Mouse (Mus musculus) activated CD4-positive, CD25-positive, alpha-beta regulatory T cell, adult 4 months (primary cell): ENCODE data around the gene Chmp2b. TPM values are rescaled to one million over a fixed set of nuclear protein-coding genes. Genes with fewer than 3 reads are reported as not detected.
A peak's percentile ranks its signal among the peaks of the same experiment; 100 is the strongest.

Experiments used
- ATAC-seq: one replicate; pipeline ENCODE4 v1.8.0; 2017
- polyA plus RNA-seq, 2 experiments: library from polyadenylated mRNA; unstranded; fragments of 100-300 nt; shearing (Covaris generic); gene quantifications; one replicate each; pipeline ENCODE4 v1.2.1; 2017

The Chmp2b gene
- 10 to 100 TPM; 22.0 to 27.7 TPM for polyA plus RNA-seq

DNA sequence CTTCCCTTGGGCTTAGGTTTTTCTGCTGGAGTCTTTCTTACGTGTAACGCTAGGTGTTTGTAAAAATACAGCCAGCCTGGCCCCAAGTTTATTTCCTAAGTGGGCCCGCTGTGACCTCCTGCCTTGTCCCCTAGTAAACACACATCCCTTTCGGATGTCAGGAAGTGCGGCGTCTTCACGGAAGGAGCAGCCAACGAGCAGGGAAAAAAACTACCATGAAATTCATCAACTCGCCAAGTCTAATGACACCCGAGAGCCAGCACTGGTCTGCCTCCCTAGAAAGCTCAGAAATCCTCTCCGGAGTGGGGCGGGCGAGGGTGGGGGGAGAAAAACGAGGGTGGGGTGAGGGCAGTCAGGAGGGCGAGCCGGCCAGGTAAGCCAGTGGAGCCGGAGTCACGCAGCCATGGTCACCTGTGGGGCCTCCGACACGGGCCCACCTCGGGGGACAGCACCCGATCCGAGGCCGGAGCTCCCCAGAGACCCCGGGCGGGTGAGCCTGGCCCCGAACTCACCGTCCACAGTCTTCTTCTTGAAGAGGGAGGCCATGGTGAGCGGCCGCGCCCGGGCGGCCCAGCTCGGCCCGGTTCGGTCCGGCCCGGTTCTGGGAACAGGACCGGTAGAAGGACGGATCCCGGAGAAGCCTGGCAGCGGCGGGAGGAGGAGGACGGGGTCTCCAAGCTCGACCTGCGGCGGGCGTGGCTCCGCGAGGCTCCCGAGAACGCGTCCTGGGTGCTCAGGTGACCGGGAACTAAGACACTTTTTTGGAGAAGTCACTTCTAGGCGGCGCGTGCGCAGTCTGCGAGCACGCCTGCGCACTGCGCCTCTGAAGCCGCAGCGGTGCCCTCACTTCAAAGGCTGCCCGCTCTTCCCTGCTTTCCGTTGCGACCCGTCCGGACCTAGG is at the start of gene Chmp2b:
TSS of gene Chmp2b (minus strand) at position 764 of the 901 bp plus-strand sequence.
- peak; percentile 93 for ATAC-seq

DNA sequence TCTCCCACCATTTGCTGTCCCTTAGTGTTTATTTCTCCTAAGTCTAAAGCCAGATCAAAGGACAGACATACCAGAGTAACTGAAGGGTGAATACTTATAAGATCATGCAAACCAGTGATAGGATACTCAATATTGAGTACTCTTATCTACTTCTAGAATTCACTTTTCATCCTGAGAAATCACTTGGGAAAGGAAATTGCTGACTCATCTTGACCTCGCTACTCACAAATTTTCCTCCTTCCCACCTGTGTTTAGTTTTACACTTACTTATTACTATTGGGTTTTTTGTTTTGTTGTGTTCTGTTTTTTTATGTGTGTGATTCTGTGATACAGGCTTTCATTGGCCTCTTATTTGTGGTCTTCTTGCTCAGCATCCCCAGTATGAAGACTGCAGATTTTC is 49.2 kb upstream of the Chmp2b start:
- ATAC-seq, result no peak

DNA sequence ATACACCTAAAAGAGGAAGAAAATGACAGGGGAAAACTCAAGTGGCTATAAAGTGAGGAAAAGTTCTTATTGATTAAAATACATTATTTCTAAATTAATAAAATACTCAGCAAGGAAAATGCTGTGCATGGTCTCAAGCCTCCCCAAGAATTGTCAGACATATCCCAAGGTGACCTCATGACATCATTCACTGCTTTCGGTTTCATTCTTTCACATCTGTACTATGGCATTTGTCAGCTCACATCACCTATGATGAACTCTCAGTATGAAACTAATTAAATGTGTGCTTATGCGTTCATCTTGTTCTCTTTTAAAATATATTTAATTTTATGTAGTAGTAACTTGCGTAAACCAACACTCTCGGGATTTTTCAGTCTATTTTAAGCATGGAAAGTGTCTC is 38.3 kb upstream of the Chmp2b start:
- no peak for ATAC-seq

DNA sequence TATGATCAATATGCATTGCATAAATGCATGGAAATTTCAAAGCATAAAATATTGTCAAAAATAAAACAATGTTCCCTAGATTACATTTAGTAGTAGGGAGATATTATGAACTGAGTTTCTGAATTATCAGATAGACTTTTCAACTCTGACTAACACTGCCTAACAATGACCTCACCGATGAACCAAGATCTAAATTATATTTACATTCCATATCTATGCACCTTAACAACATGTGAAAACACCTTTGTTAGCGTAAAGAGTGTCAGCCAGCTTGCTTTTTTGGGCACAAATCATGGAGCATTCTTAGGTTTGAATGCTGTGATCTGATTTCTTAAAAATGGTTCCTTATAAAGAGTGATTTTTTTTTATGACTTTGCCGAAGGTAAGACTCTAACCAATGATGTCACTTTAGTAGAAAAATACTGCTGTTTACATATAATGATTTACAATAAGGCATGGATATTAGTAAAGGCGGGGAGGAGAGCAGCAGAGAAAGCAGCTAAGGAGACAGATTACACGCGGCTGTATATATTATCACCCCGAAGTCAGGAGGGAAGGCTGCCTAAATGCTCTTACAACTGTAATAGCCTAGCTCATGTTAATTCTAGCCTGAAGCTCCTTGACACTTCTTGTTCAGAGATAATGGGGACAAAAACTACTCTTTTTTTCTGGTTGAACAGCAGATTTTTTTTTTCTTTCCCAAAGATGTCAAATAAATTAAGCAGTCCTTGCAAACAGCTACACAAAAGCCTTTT is 23.8 kb upstream of the Chmp2b start:
- no peak for ATAC-seq

DNA sequence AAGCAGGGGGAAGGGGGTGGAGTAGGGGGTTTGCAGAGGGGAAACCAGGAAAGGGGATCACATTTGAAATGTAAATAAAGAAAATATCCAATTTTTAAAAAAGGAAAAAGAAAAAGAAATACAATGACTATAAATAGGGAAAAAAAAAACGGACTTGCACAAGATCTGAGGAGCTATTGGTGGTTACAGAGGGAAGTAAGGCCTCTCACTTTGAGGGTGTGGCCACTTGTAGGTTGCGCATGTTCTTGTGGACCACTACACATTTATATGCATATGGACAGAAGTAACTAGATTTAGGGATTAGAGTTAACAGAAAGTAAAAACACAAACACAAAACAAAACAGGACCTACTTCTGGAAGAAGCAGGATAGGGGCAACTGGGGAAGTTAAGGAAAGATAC is 23.2 kb upstream of the Chmp2b start:
- ATAC-seq, result no peak

DNA sequence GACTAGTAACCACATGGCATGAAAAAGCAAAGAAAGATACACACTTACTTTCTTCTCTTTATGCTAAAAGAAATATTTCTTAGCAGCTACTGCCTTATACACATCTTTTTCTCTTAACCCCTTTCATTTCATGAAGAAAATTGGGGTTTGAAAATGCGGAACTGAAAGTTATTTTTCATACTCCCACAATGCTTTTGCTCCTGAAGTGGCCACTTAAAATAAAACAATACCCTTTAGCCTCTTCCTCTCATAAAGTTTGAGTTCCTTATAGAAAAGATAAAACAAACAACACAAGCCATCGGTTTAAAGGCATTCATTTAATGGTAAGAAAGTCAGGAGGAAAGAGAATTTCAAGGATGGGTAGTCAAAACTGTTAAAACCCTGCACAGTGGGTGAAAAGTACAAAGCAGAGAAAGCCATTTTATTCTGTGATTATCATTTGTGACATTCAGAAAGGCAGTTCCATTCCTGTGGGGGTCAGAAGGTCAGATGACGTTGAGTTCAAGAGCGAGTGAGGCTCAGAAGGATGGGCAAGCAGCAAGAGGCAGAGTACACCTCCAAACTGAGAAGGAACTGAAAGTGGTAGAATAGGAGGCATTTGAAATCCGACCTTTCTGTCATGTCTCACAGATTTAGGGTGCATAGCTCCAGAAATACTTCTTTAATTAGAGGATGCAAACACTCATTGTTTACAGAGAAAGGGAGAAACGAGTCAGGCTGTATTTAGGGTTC is 14.9 kb upstream of the Chmp2b start:
- no peak for ATAC-seq

DNA sequence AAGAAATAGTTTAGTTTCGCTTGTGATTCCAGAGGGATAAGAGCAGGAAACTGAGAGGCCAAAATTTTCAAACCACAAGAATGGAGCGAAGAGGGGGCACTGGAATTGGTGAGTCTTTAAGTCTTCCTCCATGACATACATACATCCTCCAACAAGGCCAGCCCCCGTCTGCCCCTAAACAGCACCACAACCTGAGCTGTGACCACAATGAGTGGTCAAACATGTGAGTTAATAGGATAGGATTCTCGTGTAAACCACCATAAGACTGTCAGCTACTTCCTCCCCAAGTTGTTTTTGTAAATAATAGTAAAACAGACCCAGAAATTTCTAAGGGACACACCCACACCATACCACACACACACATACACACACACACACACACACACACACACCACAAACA is 6.3 kb upstream of the Chmp2b start:
- ATAC-seq, result no peak

DNA sequence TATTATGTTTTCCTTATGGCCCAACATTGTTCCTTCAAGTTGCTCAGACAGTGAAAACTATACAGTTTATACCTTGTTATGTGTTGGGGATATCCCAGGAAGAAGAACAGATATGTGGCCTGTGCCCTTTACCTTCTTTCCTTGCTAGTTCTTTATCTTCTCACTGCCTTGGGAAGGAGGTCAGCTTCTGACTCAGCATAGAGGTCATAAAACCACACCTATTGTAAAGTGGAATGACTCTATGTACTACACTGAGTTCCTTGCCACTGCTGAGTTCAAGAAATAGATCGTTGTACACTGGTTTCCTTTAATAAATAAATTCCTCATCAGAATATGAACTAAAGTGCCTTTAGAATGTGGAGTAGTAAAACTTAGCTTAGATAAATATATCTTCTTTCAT is 2.4 kb upstream of the Chmp2b start:
- no peak for ATAC-seq

DNA sequence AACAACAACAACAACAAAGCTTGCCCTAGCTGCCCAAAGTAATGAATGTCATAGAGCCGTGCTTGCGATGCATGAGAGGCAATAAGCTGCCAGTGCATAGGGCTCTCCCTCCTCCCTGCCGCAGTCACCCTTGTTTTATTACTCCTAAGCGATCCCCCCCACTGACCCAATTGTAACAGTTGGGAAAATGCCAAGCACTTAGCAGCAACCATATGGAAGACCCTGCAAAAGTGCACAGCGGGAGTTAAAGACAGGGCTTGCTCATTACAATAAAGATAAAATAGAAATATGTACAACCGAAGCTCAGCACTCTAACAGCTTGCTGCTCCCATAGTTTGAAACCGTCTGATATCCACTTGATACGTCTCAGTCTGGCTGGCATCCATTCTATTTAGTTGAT is 1.8 kb upstream of the Chmp2b start:
- ATAC-seq, result no peak

DNA sequence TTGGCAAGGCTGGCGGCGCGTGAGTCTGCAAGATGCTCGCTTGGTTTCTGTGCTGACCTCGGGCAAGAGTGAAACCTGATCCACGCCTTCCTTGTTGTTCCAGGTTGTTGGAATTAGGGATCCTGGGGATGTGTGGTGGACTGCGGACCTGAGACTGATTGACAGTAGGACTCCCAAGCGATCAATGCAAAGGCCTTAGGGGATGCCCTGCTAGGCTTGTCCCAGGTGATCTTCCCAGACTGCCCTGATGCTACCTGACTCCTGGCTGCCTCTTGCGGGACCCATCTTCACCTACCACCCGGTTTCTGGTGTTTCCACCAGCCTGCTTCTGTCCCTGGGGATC is 309 bp upstream of the Chmp2b start:
- ATAC-seq, result peak; percentile 0

DNA sequence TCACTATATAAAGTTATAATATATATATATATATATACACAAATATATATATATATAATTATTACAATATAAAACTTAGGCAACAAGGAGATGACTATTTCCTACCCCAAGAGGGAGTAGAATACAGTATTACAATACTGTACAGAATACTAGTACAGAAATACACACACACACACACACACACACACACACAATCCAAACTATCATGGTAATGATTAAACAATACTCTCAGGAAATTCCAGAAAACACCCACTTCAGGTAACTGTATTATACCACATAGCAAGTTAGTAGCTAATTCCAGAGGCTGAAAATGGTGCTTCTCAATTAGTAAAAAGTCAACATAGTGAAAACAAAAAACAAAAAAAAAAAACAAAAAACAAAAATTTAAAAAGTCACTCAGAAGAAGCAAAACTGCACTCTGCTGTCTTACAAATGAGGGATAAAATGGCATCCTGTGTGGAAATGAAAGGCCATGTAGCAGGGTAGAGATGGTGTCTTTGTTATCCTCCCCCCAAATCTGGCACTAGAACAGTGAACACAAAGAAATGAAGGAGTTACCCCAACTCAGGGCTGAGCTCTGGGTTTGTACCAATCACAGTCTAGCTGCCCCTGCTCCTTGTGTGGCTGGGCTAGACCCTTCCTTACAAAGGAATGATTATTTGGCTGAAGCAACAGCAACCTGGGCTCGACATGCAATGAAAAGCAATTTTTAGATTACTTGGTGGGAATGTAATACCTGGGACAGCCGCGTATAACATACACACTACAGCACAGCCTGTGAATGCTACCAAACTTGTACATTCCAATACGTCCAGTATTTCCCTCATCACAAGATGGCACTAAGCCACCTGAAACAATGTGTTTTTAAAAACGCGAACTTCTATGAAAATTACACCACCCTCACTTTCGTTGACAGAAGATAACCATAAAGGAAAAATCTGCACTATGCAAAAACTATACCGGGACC is 1.2 kb downstream of the Chmp2b start:
- no peak for ATAC-seq

DNA sequence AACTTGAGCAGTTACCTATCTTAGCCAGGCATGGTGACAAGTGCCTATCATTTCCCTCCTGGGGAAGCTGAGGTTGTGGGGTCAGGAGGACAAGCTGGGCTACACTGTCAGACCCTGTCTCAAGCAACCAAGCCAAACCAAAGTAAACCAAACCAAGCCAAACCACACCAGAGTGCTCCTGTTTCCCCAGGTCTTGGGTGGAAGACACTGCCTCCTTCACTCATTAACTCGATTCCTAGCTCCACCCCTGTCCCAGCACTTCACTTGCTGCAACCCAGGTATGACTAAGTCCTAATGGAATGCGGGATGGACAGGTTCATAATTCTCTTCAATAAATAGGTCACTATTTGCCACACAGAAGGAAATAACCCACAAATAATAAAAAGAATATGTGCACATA is 2.9 kb downstream of the Chmp2b start:
- ATAC-seq, result no peak

DNA sequence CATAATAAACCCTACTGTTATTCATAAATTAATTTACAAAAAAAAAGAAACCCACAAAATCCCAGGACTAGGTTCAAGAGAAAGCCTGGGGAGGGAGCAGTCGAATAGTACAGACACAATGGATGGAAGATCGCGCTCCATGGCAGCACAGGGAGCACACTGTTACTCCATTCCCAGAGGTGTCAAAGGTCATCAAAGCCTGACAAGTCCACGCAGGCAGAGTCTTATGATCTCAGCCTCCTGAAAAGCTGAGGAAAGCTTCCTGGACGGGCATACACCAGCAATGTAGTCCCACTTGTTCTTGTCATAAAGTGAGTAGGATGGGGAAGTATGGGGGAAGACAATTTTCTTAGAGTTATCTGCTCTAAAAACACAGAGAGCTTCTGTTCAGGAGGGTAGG is 5.2 kb downstream of the Chmp2b start:
- ATAC-seq, result no peak

DNA sequence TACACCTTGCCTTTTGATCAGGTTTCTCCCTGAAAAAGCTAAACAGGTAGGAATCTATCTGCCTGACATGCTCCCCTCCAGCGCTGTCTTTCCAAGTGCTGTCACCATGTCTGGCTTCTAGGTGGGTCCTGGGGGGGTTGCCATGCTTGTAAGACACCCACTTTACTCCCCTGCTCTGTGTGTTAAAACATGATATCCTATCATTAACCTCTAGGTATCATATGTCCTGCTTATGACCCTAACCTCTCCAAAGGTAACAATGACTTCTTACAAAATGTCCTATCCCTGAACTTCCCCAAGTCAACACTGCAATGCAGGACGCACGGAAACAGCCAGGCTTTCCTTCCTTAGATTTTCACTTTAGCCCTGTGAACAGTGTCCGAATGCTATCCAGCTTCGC is 8.3 kb downstream of the Chmp2b start:
- no peak for ATAC-seq

DNA sequence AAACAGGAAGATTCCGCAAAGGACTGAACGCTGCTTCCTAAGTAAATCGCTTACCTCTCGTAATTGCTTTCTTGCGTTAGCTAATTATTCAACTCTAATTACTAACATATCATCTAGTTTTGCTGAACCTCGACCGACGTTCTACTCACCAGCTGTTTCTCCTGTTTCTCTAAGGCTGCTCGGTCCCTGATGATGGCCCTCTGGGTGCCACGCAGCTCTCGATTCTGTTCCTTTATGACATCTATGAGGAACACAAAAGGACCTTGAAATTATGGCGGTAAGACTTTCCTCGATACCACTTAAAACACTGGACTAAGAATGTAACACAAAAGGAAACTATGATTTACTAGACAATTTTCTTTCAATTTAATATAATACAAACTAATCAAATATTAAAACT is 11.7 kb downstream of the Chmp2b start:
- ATAC-seq, result no peak

DNA sequence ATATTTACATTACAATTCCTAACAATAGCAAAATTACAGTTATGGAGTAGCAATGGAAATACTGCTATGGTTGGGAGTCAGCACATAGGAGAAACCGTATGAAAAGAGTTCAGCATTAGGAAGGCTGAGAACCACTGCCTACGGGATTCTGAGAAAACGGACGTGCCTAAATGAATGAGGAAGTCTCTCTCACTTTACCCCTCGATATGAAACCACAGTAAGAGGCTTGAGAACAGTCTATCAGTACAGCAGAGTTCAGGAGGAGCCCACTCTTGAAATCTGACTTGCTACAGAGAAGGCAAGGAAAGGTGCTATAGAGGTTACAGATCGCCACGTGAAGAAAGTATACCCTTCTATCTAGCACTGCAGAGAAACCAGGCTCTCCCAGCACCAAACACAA is 13.6 kb downstream of the Chmp2b start:
- ATAC-seq, result no peak

DNA sequence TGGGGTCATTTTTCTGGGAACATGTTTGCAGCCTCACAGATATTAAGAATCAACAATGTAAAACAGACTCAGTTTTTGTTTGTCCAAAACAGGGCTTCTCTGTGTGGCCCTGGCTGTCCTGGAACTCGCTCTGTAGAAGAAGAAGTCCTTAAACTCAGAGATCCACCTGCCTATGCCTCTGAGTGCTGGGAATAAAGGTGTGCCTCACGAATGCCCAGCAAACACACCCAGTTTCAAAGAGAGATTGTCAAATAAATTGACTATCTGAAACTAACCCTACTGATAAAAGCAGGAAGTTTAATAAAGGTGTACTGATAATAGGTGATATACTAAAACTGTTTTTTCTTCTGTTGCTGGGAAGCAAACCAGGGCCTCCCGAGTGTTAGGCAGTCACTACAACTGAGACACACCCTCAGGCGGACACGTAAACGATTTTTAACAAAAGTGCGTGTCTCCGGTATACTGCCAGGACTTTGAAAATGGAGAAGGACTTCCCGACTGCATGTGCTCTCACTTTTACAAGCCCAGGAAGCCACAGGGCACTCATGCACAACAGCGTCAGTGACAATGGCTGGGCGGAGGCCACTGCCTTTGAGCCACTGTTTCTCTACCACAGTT is 18.7 kb downstream of the Chmp2b start:
- no peak for ATAC-seq

DNA sequence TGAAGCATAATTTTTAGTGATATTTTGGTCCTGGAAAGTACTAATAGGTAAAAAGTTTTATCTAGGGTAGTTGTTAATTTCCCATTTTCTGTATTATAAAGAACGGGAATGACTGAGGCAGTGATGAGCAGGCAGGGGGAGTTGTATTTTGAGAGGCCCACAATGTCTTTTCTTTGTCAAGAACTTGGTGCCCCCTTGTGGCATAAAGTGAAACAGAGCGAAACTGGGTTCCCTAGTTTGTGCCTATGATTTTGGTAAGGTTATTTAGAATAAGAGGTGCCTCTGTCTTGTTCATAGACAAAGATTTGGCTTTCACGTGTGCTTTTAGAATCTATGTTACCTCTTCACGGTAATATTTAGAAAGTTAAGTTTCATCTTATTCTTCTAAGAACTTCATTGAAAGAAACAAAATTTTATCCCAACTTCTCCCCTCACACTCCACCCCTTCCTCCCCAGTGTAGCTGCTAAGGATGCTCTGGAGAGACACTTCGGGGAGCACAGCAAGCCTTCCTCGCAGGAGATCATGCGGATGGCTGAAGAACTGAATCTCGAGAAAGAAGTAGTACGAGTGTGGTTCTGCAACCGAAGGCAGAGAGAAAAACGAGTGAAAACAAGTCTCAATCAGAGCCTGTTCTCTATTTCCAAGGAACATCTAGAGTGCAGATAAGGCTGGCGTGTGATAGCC is 29.1 kb downstream of the Chmp2b start:
- ATAC-seq, result no peak

DNA sequence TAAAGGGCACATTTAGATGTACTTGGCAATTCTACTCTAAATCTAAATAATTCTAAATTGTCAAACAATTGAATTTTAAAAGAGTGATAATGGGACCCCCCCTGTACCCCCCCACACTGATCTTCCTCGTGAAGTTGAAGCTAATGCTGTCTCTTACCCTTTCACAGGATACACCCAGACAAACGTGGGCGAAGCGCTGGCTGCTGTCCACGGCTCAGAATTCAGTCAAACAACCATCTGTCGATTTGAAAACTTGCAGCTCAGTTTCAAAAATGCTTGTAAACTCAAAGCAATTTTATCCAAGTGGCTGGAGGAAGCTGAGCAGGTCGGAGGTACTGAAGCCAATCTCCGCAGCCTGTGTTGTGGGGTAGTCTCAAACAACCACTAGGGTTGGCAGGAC is 30.9 kb downstream of the Chmp2b start:
- no peak for ATAC-seq

DNA sequence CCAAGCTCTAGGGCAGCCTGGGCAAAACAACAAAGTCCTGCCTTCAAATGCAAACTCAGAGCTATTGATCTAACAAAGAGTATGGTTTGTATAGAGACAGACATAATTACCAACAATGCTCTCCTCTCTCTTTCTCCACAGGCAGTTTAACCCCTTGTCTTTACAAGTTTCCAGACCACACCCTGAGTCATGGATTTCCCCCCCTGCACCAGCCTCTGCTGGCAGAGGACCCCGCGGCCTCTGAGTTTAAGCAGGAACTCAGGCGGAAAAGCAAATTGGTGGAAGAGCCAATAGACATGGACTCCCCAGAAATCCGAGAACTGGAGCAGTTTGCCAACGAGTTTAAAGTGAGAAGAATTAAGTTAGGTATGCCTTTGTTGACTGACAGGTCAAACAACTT is 32.9 kb downstream of the Chmp2b start:
- ATAC-seq, result no peak

DNA sequence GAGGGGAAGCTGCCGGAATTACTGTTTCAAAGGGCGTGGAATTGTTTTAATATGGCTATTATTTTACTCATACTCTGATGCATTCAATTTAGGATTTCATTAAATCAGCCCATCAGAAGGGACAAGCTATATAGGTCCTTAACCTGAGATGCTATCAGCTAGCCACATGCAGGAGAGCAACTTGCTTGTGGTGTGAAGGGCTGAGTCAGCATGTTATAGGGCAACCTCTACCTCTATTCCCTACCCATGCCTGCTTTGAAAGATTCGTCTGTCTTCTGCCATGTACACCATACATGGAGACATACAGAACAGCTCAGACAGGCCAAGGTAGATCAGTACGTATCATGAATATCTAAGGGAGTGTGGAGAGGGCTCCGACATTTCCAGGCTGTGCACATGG is 35.8 kb downstream of the Chmp2b start:
- ATAC-seq, result no peak
